Mouse (Mus musculus) lung, postnatal 25 days (tissue): ENCODE results near the gene Il2rb.
A peak's percentile ranks its signal among the peaks of the same experiment; 100 is the strongest.

ENCODE experiments used
- DNase-seq: peaks from one replicate; pipeline ENCODE4 v3.0.0; 2022; ENCODE audit warnings: low spot score

Il2rb gene

DNA sequence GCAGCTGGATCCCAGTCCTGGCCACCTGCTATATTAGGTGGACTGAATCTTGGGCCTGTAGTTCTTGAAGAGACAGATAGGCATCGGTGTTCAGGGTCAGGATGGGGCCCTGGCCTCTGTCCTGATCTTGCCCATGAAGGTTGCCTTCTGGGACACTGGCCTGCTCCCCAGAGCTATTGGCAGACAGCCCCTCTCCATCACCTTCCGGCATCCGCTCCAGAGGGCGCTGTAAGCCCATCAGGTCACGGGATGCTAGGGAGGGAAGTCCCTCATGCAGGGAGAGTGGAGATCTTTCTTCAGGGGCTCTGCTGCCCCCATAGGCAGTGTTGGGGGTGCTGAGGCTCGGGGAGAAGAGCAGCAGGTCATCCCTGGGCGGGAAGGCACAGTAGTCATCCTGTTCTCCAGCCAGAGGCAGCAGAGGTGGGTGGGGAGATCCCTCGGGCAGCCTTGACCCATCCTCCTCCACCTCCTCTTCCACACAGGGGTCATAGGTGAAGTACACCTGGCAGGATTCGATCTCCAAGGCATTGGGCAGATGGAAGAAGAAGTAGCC, 13.5 kb downstream of the Il2rb start:
- DNase-seq: no peak

DNA sequence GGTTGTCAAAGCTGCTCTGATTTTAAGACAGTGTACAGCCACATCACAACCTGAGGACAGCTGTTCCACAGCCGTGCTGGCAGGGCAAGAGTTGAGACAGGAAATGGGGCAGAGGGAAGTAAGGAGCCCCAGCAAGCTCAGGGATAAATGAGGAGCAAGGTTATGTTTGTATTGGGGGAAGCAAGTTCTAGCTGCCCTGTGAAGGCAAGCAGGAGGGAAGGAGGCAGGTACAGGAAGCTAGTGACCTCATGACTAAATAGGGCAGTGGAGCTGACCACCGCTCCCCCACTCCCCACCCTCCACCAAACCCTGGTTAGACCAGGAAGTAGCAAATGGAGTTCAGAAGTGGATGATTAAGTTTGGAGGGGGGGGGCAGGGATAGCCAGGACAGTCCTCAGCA, 14.1 kb downstream of the Il2rb start:
- no peak for DNase-seq

DNA sequence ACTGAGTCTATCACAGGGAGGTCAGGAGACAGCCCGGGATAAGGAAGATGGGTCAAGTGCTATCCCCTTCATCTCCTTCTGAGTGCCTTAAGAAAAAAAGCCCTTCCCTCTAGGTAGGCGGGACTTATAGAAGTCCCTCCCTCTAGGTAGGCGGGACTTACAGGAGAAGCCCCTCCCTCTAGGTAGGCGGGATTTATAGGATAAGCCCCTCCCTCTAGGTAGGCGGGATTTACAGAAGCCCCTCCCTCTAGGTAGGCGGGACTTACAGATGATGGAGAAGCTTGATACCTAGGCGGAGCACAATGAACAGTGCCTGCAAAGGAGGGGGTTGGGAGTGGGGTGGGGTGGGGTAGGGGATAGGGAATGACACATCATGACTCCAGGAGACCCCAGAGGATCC, 15.0 kb downstream of the Il2rb start:
- DNase-seq: no peak

DNA sequence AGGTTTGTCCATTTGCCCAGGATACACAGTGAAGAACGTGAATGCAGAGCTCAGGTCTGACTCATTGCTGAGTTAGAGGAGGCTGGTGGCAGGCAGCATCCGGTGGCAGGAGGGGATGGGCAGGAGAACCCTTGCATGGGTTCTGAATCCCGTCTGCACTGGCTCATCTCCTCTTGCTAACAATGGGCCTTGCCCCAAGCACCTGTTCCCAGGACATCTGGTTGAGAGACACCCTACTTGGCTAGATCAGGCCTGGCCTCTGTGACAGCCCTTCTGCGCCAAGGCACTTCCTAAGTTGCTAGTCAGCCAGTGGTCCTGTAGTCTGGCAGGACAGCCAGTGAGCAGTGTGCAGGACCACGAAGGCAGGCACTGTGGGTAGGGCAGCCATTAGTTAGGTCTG, 15.6 kb downstream of the Il2rb start:
- DNase-seq: no peak

DNA sequence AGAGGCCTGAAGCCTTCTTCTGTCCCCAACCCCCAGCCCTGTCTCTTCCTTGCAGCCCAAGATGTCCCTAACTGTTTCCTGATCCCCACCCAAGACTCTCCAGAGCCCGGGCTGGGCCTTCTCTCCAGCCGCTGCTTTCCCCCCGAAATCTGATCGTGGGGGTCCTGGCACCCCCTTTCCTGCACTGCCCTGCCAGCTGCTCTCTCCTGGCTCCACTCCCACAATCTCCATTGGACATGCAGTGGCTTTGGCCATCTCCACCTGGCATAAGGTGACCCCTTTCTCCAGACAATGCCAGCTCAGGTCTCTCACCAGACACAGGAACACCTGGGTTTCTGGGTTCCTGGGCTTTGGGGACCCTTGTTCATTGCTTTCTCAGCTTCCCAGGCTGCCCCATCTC, 17.0 kb downstream of the Il2rb start:
- DNase-seq: no peak

DNA sequence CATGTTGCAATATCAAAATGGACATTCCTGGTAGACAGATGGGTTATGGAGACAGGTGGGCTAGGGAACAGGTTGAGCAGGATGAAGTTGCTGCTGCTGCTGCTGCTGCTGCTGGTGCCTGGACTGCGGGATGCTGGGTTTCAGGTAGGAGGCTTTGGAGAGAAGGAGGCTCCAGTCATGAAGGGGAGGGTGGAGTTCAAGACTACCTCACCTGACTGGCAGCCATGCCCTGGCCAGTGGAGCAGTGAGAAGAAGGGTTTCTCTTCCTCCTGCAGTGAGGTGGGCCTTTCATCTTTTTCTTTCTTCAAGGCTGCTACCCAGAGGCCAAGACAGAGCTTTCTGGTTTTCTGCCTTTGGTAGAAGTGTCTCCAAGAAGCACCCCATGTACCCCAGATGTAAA, 18.2 kb downstream of the Il2rb start:
- no peak for DNase-seq

DNA sequence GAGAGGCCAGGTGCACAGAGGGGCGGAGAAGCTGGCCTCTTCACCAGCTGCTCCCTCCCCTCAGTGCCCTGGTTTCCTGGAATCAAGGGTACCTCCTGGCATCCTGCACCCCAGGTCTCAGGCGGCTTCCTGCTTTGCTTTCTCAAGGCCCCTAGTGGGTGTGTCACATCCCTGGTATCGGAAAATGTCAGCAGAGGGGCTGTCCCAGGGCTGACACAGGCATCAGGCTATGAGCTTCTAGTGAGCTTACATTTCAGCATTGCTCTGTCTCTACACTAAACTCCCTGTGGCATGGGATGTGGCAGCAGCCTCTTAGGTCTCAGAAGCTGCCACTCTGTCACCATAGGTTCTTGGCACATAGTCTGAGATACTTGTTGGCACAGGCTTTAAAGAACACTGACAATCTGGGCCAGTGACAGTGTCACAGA, 19.5 kb downstream of the Il2rb start:
- no peak for DNase-seq

DNA sequence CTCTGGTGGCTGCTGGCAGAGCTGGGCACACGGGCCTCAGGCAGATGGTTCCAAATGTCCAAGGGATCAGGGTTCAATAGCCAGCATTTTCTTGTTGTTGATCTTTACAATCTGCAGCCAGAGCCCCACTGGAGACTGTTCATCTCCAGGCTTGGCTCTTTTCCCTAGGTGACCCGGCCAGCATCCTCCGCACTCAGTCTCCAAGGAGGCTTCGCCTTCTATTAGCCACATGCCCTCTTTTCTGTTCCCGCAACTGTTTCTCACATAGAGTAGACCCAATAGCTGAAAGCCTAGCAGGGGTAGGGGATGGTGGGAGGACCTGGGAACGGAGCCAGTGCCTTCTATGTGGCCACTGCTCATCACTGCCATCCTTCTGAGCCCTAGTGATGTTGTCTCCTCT, 21.6 kb downstream of the Il2rb start:
- no peak for DNase-seq

DNA sequence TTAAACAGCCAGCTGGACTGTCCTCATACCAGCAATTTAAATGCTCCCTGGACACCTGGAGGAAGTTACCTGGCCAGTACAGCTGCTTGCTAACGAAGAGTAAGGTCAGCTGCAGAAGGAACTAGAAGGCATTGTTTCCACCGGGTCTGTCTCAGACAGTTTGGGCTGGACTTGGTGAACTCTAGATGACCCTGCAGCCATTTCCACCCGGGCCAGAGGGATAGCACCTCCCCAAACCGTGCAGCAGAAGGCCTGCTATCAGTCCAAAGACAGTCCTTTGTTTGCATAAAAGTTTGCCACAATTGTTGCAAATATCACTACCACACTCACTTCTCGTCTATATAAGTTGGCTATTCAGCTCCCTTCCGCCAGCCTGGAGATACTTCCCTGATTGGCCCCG, 23.2 kb downstream of the Il2rb start:
- no peak for DNase-seq

DNA sequence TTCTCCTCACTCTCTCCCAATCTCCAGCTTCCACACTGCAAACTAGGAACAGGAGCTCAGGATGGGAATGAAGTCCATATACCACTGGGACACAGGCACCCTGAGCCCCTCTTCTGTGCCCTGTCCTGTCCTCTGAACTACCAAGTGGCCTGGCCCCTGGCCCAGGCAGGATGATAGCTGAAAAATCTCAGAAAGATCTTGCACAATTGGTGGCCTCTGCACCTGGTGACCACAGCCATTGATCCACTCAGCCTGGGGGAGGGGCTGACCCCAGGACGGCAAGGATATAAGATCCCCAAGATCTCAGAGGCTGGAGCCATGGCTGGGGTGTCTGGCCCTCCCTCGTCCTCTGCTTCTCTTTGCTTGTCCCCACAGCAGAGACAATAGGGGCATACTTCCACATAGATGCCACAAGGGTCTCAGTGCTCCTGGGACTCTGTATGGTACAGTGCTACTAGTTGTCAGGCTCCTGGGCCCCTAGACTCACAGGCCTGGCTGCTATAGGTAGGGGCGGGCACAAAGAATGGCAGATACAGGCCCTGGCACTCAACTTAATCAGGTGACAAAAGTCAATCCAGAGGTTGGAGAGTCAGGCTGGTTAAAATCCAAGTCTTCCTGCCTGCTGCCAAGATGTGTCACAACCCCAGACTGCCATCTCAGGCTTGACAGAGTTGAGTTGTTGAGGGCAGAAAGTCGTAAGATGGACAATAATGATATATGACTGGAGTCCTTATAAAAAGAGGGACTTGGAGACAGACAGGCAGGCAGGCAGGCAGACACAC, 24.4 kb downstream of the Il2rb start:
- DNase-seq: no peak

DNA sequence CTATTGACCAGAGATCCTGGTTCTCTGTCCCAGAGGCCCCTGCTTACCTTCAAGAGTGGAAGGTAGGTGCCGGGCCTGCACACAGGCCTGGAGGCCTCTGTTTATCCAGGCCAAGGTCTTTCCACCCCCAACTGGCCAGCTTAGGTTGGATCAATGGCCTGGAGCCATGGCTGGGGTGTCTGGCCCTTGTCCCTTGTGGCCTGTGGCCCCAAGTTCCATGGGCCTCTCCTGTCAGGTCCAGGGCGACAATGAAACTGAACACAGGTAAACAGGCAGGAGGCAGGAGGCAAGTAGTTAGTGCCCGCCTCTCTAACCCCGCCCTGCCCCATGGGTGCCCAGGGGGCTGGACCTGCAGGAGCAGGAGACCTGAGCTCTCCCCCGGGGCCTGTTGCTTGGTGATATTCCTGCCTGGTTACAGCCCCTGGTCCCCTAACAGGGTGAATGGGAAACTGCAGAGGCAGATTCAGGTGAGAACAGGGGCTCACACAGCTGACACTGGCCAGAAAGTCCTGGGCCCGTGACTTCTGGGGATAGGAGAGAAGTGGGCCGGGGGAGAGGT, 26.6 kb downstream of the Il2rb start, which contains the start of gene Tmprss6:
Gene Tmprss6 (minus strand): TSS at position 256 of the 559 bp plus-strand sequence.
- no peak for DNase-seq

DNA sequence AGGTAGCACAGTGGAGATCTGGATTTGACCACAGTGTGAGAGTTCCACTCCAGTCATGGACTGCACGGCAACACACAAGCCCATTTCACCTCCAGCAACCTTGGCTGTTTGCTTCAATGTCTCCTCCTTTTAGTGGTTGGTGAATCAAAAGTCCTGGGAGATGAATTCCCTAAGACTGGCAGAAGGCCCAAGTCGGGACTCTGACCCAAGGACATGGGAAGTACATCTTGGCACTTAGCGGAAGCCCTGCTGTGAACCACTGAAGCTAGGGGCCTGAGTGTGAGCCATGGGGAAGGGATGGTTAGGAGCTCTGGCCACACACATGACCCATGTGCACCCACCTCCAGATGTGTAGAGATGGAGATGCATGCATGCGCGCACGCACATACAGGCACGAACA, 27.5 kb downstream of the Il2rb start:
- DNase-seq: no peak

DNA sequence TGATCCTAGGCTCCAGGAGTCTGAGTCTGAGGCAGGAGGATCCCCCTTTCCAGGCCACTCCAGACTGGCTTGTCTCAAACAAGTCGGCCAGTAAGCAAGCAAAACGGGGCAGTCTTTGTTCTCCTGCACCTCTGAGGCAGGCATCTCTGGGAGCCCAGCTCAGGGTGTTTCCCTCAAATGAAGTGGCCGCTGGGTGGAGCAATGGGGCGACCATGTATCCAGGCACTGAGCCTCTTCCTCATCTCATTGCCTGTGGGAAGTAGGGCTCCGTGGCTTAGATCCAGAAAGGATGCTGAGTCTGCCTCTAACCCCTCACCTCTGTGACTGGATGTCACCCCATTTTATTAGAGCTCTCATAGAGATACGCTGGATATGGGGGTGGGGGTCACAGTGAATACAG, 28.3 kb downstream of the Il2rb start:
- no peak for DNase-seq

DNA sequence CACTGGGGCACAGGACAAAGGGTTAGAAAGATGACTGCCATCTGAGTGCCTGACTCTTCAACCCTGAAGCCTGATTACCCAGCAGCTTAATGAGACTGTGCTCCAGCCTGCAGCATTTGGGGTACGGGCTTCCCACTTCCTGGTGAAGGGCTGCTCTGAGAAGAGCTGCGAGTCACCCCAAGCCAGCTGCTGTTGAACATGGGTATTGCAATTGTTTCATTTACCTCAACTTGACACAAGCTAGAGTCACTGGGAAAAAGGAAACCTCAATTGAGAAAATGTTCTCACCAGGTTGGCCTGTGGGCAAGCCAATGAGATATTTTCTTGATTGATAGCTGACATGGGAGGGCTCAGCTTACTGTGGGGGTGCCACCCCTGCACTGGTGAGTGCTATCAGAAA, 32.1 kb downstream of the Il2rb start:
- DNase-seq: no peak

DNA sequence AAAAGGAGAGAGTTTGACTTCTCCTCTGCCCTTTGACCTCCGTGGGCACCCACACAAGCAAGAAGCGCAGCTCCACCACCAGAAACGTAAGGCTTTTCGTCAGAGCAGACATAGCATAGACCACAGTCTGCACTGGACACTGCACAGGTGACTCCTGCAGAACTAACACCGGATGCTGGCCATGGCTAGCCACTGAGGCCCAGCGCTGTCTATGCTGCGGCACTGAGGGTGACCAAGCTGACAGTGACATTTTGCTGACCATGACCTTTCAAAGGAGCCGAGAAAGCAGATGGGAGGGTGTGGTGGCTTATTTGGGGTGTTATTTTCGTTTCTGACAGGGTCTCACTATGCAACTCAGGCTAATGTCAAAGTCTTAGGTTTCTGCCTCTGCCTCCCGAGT, 37.9 kb downstream of the Il2rb start:
- DNase-seq: no peak

DNA sequence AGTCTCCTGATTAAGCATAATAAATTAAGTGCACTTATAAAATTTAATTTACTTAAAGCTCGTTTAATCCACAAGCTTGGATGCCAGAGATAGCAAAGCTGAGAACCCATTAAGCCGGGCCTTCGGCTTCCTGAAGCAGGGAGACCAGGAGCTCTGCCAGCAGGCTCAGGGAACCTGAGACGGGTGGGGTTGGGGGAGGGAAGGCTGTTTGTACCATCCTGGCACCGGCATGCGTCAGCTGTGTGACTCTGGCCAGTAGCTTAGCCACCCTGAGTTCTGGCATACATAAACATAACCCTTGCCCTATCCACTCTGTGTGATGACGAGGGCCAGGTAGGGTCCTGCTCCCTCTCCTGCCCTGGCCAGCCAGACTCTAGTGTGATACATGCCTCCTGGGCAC, 39.0 kb downstream of the Il2rb start:
- DNase-seq: no peak

DNA sequence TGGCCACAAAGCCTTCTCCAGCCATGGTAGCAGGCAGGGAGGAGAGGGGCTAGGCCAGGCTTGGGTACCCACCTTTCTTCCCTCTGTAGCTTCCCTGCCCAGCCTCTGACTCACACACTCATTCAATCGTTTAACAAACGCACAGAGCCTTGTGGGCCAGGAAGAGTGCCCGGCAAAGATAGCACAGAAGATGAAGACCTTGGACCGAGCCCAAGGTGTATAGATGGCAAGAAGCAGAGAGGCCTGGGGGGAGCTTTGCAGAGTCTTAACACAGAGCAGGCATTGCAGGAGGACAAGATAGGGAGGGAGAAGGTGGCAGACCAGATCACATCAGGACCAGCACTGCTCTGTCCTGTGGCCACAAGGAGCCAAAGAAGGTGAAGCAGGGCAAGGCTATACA, 39.9 kb downstream of the Il2rb start:
- no peak for DNase-seq

DNA sequence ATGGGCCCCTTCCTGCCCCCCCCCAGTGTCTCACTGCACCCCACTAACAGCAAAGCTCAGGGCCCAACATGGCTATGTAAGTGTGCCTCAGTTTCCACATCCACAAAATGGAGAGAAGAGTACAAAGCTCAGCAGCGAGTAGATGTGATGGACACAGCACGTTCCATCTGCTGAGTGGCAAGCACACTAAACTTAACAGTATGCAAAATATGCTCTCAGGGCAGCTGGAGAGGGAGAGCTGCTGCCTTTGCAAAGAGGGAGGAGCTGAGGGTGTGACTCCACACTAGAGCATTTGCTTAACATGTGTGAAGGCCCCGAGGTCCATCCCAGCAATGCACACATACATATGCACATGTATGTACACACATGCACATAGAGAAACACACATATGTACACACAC, 42.1 kb downstream of the Il2rb start:
- DNase-seq: no peak

DNA sequence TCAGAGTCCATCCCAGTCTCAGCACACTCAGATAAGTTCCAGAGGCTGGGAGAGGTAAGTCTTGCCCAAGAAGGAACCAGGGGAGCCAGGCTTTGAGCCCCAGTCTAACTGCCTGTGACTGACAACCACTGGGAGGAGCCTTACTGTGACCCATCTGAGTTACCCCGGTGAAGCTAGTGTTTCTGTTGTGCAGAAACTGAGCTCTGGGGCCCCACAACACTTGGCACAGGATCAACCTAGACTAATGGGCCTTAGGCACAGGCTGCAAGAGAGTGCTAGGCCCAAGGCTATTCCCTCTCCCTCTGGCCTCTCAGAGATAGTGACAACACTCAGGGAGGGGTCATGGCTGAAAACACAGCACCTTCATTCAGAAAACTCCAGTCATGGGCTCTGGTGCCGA, 43.9 kb downstream of the Il2rb start:
- no peak for DNase-seq

DNA sequence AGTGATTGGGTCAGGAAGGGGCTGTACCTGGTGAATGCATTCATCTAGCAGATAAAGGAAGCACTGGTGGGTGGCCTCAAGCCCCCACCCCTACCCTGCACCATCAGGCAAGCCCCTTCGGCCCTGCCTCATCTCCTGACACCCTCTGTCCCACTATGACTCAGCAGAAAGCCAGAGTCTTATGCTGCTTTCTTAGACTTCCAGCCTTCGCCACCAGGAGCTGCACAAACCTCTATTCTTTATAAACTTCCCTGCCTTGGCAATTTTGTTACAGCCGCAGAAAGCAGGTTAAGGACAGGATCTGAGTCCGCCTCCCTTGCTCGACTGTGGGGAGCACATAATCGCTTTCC, 44.7 kb downstream of the Il2rb start:
- no peak for DNase-seq

DNA sequence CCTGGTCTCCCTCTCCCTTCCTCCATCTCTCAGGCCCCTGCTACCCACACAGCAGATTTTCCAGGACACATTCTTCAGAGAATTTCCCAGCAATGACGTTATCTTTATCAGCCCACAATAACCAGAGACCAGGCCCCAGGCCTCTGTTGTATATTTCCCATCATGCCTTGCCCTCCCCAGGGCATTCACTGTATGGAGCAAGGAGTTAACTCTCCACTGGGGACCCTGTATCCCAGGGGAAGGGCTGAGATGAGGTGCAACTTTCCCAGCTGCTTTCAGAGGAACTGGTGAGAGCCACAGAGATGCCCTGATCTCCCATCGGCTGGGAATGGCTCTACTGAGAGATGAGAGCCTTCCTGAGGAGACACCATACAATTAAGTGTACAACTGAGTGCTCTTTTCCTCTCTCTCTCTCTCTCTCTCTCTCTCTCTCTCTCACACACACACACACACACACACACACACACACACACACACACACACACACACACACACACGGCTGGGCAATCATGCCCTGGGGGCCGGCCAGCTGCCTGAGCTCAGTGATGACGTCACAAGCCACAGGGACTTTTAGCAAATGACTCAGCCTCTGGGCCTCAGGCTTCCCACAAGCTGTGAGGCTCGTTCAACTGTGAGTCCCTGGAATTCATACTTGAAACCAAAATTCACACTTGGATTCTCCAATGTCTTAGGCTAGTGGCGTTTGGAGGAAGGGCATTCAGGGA, 45.2 kb downstream of the Il2rb start:
- DNase-seq: peak; percentile 37

DNA sequence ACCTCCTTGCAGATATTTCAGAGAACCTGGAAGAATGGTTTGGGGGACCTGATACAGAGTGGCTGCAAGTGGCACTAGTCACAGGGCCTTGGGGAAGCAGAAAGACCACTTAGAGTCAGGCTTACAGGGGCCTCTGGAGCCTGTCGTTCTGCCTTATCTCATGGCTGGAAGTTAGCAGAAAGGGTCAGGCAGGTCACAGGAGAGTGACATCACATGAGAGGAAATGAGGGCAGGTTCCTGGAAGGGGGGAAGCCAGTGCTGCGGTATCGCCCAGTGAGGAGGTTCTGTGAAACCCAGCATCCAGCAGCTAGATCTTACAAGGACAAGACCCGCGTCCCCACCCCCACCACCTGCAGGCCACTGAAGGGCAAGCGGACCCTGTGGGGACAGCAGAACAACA, 45.9 kb downstream of the Il2rb start:
- DNase-seq: peak; percentile 17
